Mouse (Mus musculus) thymus, adult 2 months (tissue): ENCODE measurements around the gene Zfp275. TPM values are rescaled to one million over a fixed set of nuclear protein-coding genes. Genes with fewer than 3 reads are reported as not detected.
"Not testable (repeated sequence)": the region's sequence is repeated elsewhere in the genome, so short reads cannot be mapped to it uniquely, and the experiment has no call there.

Experiments
- DNase-seq: peaks from one replicate; pipeline ENCODE4 v3.0.0; 2021
- H3K27ac ChIP-seq: fragments of 200-500 bp; 2 replicates; pipeline ENCODE4 v1.5.1; 2012; ENCODE audit warnings: low read length, control low read depth; ENCODE audit not compliant: control insufficient read depth, insufficient read depth
- H3K27me3 ChIP-seq: fragments of 200-500 bp; 2 replicates; pipeline ENCODE4 v1.6.1; 2012; ENCODE audit warnings: mild to moderate bottlenecking, low read length, moderate library complexity, mixed read lengths; ENCODE audit not compliant: control insufficient read depth, insufficient read depth
- H3K36me3 ChIP-seq: fragments of 200-500 bp; 2 replicates; pipeline ENCODE4 v1.6.1; 2012; ENCODE audit warnings: mild to moderate bottlenecking, low read length, moderate library complexity; ENCODE audit not compliant: control insufficient read depth, insufficient read depth
- H3K4me1 ChIP-seq: fragments of 200-500 bp; replicated peaks from 2 replicates; pipeline ENCODE4 v1.6.1; 2012; ENCODE audit warnings: low read length; ENCODE audit not compliant: control insufficient read depth, insufficient read depth
- H3K4me3 ChIP-seq: fragments of 200-500 bp; 2 replicates; pipeline ENCODE4 v1.5.1; 2012; ENCODE audit warnings: mild to moderate bottlenecking, low read length, control low read depth, moderate library complexity; ENCODE audit not compliant: control insufficient read depth, insufficient read depth
- CTCF ChIP-seq: fragments of 200-500 bp; IDR thresholded peaks from 2 replicates; pipeline ENCODE4 v1.5.1; 2012; ENCODE audit warnings: mild to moderate bottlenecking, control low read depth, low read length, moderate library complexity, borderline replicate concordance; ENCODE audit not compliant: control insufficient read depth, poor library complexity, insufficient read depth; ENCODE audit errors: extremely low read depth
- POLR2A ChIP-seq: fragments of 200-500 bp; IDR thresholded peaks from 2 replicates; pipeline ENCODE4 v1.6.1; 2012; ENCODE audit warnings: mild to moderate bottlenecking, low read length, control low read depth, moderate library complexity; ENCODE audit not compliant: control insufficient read depth, poor library complexity, insufficient read depth; ENCODE audit errors: extremely low read depth
- WGBS: fragments of 180-500 bp; shearing (Covaris S2); methylation state at CpG from one replicate; pipeline ENCODE4 v1.1.7; 2018; 5-methylcytosine and 5-hydroxymethylcytosine counted together
- polyA plus RNA-seq: library from polyadenylated mRNA; depleted of rRNA; stranded (reverse); fragments of >200 nt; gene quantifications from 2 replicates; pipeline ENCODE4 v1.2.3, GENCODE M21; 2012

Zfp275 gene
- polyA plus RNA-seq, 1 experiment = 30.6 TPM

DNA sequence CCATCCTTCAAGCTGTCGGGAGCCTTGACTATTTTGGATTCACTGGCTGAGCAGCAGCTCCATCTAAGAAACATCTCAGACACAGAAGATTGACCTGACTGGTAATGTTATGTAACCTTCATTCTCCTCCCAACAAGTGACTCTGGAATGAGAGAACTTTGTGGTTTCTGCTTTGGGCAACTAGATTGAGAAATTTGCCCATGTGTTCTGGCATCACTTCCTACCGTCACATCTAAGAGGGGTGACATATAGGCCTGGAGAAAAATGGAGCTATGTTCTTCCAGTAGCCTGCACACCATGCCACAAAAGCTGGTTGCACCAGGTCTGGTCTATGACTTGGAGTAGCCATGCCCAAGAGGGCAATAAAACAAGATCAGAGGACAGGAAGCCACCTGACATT is 13.7 kb downstream of the Zfp275 start:
- Histone ChIP-seq H3K36me3 (peaks cover 37% of the 10 kb centered on the region), H3K4me1 (no peaks in the 10 kb centered on the region), H3K27ac (no peak overlapping the region), H3K4me3 (no peak overlapping the region), H3K27me3 (no peaks in the 10 kb centered on the region)
- DNase-seq = no peak
- 86% methylated on average over 2 of the region's 2 CpGs for WGBS
- TF ChIP-seq POLR2A (no peak), CTCF (no peak)

DNA sequence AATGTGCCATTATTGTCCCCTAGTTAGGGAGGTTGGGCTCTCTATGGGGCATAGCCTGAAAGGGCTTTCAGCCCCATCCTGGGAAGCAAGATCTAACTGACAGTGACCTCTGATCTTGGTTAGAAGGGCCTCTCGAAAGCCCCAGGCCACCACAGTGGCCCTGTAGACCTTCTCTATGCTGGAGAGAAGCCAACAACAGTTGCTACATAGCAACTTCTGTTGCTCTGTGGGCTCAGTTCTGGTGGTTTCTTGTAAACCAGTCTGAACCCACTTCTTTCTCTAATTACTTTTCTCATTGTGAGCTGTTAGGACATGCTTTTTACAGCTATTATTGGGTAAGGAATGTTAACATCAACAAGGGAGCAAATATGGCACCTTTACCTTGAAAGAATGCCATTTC is 14.3 kb downstream of the Zfp275 start:
- no peak for DNase-seq
- WGBS = 92% methylated on average over 1 of the region's 1 CpGs
- Histone ChIP-seq H3K27me3 (no peaks in the 10 kb centered on the region), H3K36me3 (peaks cover 31% of the 10 kb centered on the region), H3K4me1 (no peaks in the 10 kb centered on the region), H3K27ac (no peak overlapping the region), H3K4me3 (no peak overlapping the region)
- TF ChIP-seq CTCF = no peak
- TF ChIP-seq POLR2A = no peak

DNA sequence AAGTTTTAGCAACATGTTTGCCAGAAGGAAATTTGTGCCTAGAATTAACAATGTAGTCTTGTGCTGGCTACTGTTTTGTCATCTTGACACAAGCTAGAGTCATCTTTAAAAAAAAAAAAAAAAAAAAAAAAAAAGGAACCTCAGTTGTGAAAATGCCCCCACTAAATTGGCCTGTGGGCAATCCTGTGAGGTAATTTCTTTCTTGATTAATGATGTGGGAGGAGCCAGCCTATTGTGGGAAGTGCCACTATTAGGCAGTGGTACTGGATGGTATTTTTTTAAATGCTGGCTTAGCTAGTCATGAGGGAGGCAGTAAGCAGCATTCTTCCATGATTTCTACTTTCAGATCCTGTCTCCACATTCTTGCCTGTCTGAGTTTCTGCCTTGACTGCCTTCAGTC is 20.9 kb downstream of the Zfp275 start:
- no peak overlapping the region for H3K4me3 ChIP-seq
- DNase-seq = no peak
- no peak for TF ChIP-seq POLR2A
- TF ChIP-seq CTCF = no peak
- no peaks in the 10 kb centered on the region for H3K27me3 ChIP-seq
- H3K36me3 ChIP-seq = no peaks in the 10 kb centered on the region
- no peak overlapping the region for H3K27ac ChIP-seq
- no peaks in the 10 kb centered on the region for H3K4me1 ChIP-seq

DNA sequence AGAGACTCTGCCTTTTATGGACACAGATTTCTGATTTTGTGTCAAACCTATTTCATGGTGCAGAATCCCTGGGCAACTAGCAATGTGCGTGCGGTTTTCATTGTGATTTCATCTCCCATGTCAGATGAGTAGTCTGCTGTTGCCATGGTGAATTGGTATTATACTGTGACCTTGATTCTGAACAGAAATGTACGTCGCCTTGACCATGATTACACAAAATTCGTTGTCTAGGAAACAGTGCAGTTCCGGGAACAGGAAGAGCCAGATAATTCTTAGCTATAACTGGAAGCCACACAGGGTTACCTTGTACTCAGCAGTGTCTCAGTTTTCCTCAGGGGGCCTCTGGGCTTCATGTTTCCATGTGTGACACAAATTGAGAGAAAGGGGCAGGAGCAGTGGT is 42.0 kb downstream of the Zfp275 start:
- Histone ChIP-seq H3K36me3 (no peaks in the 10 kb centered on the region), H3K4me3 (no peak overlapping the region), H3K27ac (no peak overlapping the region), H3K4me1 (no peaks in the 10 kb centered on the region), H3K27me3 (no peaks in the 10 kb centered on the region)
- DNase-seq = no peak
- no peak for TF ChIP-seq CTCF
- WGBS = 66% methylated on average over 6 of the region's 6 CpGs

DNA sequence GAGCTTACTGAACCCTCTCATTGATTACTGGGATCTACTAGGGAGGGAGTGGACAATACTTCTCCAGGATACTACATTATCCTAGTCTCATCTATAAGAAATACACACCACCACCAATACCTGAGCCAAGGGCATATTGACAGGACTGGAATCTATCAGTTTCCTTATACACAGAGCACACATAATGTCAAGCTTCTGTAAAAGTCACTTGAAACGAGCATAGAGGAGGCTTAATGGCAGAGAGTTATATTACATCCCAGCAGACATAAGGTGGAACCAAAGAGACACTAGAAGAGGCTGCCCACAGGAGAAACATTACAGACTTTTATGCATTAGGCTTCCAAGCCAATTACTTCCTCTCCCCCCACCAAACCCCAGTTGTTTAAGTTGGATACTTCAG is 42.5 kb downstream of the Zfp275 start:
- no peaks in the 10 kb centered on the region for H3K36me3 ChIP-seq
- no peak overlapping the region for H3K27ac ChIP-seq
- H3K4me3 ChIP-seq = no peak overlapping the region
- no peaks in the 10 kb centered on the region for H3K27me3 ChIP-seq
- 44% methylated on average over 1 of the region's 1 CpGs for WGBS
- H3K4me1 ChIP-seq = no peaks in the 10 kb centered on the region
- no peak for TF ChIP-seq CTCF
- no peak for TF ChIP-seq POLR2A
- no peak for DNase-seq

DNA sequence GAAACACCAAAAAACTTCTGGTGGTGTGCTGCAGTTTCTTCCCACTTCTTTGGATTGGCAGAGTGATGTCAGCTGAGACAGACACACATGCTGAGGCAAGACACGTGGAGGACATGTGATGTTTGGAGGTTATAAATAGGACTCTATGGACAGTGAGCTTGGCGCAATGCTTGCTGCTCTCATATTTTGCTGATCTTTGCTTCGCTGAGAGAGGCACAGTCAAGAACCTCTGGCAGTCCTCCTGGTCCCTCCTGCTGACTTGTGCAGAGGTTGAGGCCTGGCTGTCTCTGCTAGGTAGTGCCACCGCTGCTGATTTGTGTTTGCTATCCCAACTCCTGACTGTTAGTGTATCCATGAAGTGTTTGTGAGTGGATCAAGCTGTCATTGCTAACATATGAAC is 49.1 kb downstream of the Zfp275 start:
- Histone ChIP-seq H3K4me3 (no peak overlapping the region), H3K27ac (no peak overlapping the region), H3K27me3 (no peaks in the 10 kb centered on the region), H3K4me1 (no peaks in the 10 kb centered on the region), H3K36me3 (no peaks in the 10 kb centered on the region)
- TF ChIP-seq POLR2A (no peak), CTCF (no peak)
- no peak for DNase-seq
- 96% methylated on average over 4 of the region's 4 CpGs for WGBS

DNA sequence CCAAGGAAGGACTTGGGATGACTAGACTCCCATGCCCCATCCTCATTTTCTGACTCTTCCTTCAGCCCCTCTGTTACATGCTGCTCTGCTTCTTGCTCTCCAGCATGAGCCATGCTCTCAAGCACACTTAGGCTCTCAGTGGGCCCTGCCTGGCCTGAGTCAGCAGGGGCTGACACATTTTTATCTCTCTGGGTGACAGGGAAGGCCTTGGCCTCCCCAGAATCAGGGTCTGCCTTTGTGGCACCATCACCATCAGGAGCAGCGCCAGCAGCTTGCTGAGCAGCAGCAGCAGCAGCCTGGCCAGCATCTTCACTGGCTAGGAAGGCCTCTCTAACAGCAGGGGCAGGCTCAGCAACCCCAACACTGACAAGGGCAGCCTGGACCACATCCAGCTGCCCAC is 54.0 kb downstream of the Zfp275 start:
- Histone ChIP-seq H3K4me3 (no peak overlapping the region), H3K36me3 (no peaks in the 10 kb centered on the region), H3K4me1 (no peaks in the 10 kb centered on the region), H3K27me3 (no peaks in the 10 kb centered on the region), H3K27ac (no peak overlapping the region)
- WGBS = 100% methylated on average over 1 of the region's 1 CpGs
- TF ChIP-seq CTCF = no peak
- no peak for TF ChIP-seq POLR2A
- no peak for DNase-seq

DNA sequence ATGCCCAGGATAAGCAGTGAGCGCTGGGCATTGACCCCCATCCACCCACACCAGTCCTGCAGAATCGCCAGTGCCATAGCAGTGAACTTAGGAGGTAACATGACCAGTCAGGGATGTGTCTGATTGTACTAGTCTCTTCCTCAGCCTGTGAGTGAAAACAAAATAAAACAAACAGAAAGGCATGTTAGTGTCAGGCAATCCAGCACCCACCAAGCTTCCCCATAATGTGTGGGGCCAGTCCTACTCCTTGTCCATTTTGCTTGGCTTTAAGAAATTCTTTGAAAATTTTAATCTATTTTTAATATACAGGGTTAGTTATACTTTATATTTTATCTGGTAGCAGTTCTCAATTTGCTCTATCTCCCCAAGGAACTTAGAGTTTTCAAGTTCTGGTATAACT is 56.2 kb downstream of the Zfp275 start, which contains the start of gene Gm18336:
Gene Gm18336, minus strand, starts transcription at position 101 of the 400 bp plus-strand sequence.
- not testable (repeated sequence) for H3K27ac ChIP-seq, H3K4me1 ChIP-seq, H3K36me3 ChIP-seq, H3K4me3 ChIP-seq, DNase-seq, H3K27me3 ChIP-seq
- 83% methylated on average over 2 of the region's 2 CpGs for WGBS
